Mouse (Mus musculus): ENCODE measurements around the gene Nae1.
"Not testable (repeated sequence)": the region's sequence is repeated elsewhere in the genome, so short reads cannot be mapped to it uniquely, and the experiment has no call there.

Nae1 gene

DNA sequence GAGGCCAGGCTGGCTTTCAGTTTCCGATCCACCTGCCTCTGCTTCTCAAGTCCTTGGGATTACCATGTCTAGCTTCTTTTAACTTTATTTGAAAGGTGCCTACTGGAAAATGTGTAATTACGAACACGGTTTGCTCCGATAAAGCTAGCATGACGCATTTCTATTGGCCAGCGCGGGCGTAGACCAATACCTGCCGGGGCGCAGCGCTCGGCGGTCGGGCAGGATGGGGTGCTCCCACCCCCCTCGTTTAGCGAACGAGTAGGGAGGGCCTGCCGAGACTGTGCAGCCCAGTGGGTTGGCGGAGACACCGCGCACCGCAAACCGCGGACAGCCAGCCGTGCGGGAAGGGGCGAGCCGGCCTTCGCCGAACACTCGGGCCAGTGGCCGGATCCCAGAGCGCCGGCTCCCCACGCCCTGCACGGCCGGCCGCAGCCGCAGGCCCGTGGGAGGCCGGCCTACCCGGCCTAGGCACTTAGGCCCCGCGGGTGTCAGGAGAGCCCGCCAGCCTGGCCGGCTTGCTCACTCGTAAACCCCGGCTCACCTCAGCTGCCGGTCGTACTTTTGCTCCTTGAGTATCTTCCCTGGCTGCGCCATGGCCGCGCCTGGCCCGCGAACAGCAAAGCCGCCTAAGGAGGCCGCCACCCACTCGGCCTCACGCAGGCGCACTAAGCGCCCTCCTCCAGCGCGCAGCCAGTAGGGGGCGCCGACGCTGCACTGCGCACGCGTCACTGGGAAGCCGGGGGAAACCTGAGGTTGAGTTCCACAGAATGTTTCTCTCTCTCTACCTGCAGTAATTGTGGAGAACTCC lies at the start of gene Nae1, which contains the start of gene Car7:
Nae1 (minus strand) TSS at position 667 of the 808 bp plus-strand sequence.
Car7 (plus strand) TSS at position 719 of the 808 bp plus-strand sequence.
- DNase-seq (ENCODE audit: low spot score): peak; percentile 94

- not testable (repeated sequence) for DNase-seq (ENCODE audit: low spot score)
Measured at GRCm38 (mm10) chr8:104577606-104578005, 43.2 kb upstream of the Nae1 start.

DNA sequence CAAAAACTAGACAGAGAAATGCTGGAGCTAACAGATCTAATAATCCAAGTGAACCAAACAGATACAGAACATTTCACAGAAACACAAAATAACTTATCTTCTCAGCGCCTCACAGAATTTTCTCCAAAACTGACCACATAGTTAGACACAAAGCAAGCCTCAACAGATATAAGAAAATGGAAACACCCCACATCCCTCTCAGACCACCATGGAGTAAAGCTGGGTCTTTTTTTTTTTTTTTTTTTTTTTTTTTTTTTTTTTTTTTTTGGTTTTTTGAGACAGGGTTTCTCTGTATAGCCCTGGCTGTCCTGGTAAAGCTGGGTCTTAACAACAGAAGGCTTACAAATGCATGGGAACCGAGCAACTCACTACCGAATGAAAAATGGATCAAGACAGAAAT lies 42.4 kb upstream of the Nae1 start:
- DNase-seq (ENCODE audit: low spot score): no peak

DNA sequence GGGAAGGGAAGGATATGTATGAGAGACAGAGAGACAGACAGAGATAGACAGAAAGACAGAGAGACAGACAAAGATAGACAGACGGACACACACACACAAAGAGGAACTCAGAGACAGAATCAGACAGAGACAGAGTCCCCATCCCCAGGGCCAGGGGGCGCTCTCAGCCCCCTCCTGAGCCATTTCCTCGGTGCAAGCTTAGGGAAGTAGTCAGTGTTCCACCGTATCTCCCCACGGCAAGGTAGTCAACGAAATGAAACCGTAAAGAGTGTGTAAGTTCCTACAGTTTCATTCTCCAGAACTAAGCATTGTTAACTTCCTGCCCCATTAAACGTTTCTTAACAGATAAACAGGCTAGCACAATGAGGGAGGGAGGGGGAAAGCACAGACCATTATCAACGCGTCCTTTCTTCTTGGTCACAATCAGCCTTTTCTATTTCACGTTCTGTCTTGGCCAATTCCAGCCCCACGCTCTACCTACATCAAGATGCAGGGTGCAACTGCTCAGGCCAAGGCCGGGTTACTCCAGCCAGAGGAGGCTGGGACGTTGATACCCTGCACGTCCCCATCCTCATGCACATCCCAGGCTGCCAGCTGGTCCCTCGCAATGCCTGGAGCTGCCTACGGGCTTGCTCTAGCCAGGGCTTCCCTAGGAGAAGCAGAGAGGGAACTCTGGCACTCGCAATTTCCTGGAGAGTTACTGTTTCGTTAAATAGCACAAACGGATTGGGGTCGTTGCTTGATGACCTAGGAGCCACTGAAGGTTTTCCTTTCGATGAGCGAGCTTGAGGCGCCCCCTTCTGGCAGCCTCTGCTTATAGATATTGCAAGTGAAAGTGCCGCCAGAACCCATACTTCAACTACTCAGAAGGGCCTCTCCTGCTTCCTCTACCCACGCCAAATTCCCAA lies 36.3 kb upstream of the Nae1 start:
- DNase-seq (ENCODE audit: low spot score): peak; percentile 77

DNA sequence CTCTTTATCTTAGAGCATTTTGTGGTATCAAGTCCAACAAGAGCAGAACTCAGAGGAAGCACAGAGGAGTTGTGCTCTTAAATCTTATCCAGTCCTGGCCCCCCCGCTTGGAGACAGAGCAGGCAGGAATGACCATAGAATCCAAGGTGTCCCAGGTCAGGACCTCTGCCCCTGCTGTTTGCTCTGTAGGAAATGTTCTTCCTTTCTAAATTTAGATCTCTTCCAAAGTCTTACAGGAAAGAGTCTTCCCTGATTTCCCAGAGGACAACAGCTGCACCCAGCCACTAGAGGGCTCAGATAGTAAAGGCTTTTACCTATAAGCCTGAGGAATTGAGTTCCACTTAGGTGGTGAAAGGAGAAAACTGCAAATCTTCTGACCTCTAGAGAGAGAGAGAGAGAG lies 35.1 kb upstream of the Nae1 start:
- DNase-seq (ENCODE audit: low spot score): no peak

GRCm38 (mm10) chr8:104565457-104565798 lies 31.0 kb upstream of the Nae1 start:
- no peak for DNase-seq (ENCODE audit: low spot score)

- DNase-seq (ENCODE audit: low spot score): peak; percentile 74
Measured at GRCm38 (mm10) chr8:104564633-104565456, 30.4 kb upstream of the Nae1 start.

DNA sequence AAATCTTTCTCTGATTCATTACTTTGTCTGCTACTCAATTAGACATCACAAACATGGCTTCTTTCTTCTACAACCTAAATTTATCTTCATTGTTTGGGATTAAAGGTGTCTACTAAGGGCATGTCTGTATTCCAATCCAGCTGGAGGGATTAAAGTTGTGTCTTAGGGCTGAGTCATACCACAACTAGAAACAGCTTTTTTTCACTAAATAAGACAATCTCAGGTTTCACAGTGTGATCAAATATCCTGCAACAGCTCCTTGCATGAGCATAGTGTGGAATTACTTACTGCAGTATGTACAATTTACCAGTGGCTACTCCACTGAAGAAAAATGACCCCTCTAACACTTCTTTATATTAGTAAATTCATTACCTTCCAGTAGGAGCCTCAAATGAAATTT lies 26.3 kb upstream of the Nae1 start:
- DNase-seq (ENCODE audit: low spot score): no peak

- DNase-seq (ENCODE audit: low spot score): no peak
Measured at GRCm38 (mm10) chr8:104557226-104557625, 22.8 kb upstream of the Nae1 start.

GRCm38 (mm10) chr8:104555191-104555590 lies 20.8 kb upstream of the Nae1 start:
- DNase-seq (ENCODE audit: low spot score): no peak

DNA sequence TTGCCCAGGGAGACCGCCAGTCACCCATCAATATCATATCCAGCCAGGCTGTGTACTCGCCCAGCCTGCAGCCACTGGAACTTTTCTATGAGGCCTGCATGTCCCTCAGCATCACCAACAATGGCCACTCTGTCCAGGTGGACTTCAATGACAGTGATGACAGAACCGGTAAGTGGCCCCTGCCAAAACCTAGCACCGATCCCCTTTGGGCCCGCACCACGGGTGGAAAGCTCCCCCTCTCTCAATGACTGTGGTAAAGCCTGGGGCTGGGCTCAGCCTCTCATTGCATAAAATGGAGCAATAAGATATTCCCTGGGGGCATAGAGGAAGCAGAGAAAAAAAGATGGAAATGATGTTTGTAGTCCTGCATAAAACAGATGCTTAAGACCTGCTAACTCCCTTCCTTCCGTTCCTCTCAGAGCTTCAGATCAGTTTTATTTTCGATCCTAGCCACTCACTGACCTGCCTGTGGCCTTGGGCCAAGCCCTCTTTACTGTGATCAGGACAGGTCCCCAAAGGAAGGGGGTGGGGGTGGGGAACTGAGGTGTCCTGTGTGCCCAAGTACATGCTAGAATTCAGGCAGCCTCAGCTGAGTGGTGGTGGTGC lies 9.1 kb upstream of the Nae1 start:
- no peak for DNase-seq (ENCODE audit: low spot score)

DNA sequence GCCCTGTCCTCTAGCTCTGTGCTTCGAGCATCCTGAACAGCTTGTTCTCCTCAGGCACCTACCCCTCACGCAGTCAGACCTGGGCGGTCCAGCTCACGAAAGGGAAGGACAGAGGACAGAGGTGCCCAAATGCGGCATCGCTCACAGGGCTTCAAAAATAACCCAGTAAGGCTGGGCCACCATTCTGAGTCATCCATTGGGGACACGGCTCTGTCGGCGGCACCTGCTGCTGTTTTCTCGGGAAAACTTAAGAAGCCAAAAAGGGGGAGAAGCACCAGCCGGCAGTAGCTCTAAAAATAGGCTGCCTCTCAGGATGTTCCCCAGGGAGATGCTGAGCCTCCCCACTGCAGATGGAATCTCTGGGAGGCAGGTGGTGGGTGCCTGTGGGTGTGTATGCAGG lies 7.7 kb upstream of the Nae1 start:
- DNase-seq (ENCODE audit: low spot score): no peak

DNA sequence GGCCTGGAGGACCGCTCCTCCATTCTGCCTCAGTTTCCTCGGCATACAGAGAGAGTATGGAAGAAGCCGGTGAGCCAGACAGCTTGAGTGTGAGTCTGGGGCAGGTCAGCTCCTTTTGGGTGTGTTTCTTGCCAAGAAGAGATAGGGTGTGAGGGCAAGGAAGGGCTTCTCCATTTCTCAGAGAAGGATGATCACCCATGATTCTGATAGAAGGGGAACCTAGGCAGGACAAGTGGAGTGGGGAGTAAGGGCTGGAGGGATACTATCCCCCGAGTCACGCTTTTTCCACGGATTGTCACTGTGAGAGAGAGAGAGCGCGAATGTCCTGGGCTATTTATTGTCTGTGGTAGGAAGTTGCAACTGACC lies 7.1 kb upstream of the Nae1 start:
- DNase-seq (ENCODE audit: low spot score): no peak

GRCm38 (mm10) chr8:104540710-104541514 lies 6.5 kb upstream of the Nae1 start:
- DNase-seq (ENCODE audit: low spot score): peak; percentile 19

DNA sequence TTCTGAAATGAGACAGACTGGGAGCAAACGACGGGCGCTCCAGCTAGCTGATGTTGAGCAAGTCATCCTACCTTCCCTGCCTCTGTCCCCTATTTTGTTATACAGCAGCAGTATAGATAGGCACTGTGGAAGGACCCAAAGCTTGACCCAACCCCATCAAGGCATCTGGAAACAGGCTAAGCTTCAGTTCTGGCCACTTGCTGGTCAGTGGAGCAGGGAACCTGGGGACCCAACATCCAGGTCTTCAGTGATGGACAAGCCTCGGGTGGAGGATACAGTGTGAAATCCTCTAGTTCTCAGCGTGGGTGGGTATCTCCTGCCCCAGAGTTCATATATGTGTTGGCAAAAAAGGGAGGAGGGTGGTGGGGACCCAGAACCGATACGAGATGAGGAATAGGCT lies 5.8 kb upstream of the Nae1 start:
- no peak for DNase-seq (ENCODE audit: low spot score)

DNA sequence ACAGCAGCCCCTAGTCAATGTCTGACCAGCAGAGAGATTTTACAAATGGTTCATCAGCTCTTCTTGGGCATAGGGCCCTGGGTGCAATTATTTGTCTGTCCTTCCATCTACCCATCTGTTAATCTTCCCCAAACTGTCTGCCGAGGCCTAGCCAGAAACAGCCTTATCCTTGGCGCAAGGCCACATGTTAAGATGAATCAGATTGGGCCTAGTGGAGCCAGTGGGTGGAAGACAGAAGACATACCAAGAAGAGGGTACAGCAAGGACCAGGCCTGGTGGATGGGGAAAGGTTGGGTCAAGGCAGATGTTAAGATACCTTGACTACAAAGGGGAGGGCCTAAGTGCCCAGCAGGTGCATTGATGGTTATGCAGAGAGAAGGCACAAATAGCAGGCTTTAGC lies 5.1 kb upstream of the Nae1 start:
- DNase-seq (ENCODE audit: low spot score): no peak

GRCm38 (mm10) chr8:104538896-104539295 lies 4.5 kb upstream of the Nae1 start:
- DNase-seq (ENCODE audit: low spot score): no peak

- no peak for DNase-seq (ENCODE audit: low spot score)
Measured at GRCm38 (mm10) chr8:104536028-104536427, 1.6 kb upstream of the Nae1 start.

GRCm38 (mm10) chr8:104535378-104535777 lies 941 bp upstream of the Nae1 start:
- no peak for DNase-seq (ENCODE audit: low spot score)

DNA sequence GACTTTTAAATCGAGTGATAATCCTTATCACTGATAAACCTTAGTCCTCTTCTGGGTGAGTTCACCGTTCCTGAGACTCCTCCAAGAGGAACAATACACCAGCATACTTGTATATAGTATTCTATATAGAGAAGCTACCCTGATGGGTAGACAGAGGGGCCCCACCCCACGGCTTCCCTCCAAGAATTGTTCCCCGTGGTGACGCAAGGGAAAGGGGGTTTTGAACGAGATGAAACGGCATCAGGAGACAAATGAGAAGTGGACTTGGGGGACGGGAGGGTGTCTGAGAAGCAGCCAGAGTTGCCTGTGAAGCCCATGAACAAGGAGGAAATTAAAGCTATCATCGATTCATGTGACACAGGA lies 323 bp upstream of the Nae1 start:
- no peak for DNase-seq (ENCODE audit: low spot score)

GRCm38 (mm10) chr8:104533551-104533950 lies 886 bp downstream of the Nae1 start:
- DNase-seq (ENCODE audit: low spot score): no peak
